Mouse (Mus musculus) midbrain, embryonic 15.5 days (tissue): ENCODE measurements at regions not wholly inside any gene's neighbourhood (a gene's known extent, or its start where the extent isn't known, plus 50 kb on each side); places are given as distances from the start of the nearest gene placed in this dataset.

Source experiments
- ATAC-seq: fragments of 200-750 bp; cut with Nextera tagmentation; replicated peaks from 2 replicates; pipeline ENCODE4 v1.8.0; 2017; ENCODE audit warnings: moderate TSS enrichment
- H3K27ac ChIP-seq: fragments of 300-500 bp; sonication (generic); 2 replicates; pipeline ENCODE4 v1.5.1; 2015; ENCODE audit warnings: mild to moderate bottlenecking, inconsistent platforms
- H3K27me3 ChIP-seq: fragments of 300-500 bp; sonication (generic); replicated peaks from 2 replicates; pipeline ENCODE4 v1.6.1; 2015; ENCODE audit warnings: inconsistent platforms
- H3K36me3 ChIP-seq: fragments of 300-500 bp; sonication (generic); replicated peaks from 2 replicates; pipeline ENCODE4 v1.6.1; 2015; ENCODE audit warnings: inconsistent platforms
- H3K4me1 ChIP-seq: fragments of 300-500 bp; sonication (generic); 2 replicates; pipeline ENCODE4 v1.6.1; 2015; ENCODE audit warnings: inconsistent platforms
- H3K4me2 ChIP-seq: fragments of 300-500 bp; sonication (generic); 2 replicates; pipeline ENCODE4 v1.6.1; 2015; ENCODE audit warnings: inconsistent platforms, mild to moderate bottlenecking, moderate library complexity
- H3K4me3 ChIP-seq: fragments of 300-500 bp; sonication (generic); 2 replicates; pipeline ENCODE4 v1.5.1; 2015; ENCODE audit warnings: mild to moderate bottlenecking, inconsistent platforms
- H3K9ac ChIP-seq: fragments of 300-500 bp; sonication (generic); 2 replicates; pipeline ENCODE4 v1.6.1; 2015; ENCODE audit warnings: mild to moderate bottlenecking, inconsistent platforms
- H3K9me3 ChIP-seq: fragments of 300-500 bp; sonication (generic); 2 replicates; pipeline ENCODE4 v1.6.1; 2016; ENCODE audit warnings: inconsistent platforms
- WGBS: fragments of 180-500 bp; shearing (Covaris S2); methylation state at CpG from one replicate; pipeline ENCODE4 v1.1.7; 2015; ENCODE audit warnings: mixed read lengths; 5-methylcytosine and 5-hydroxymethylcytosine counted together

- Histone ChIP-seq H3K4me2 (no peak overlapping the region), H3K27me3 (no peaks in the 10 kb centered on the region), H3K36me3 (no peaks in the 10 kb centered on the region), H3K27ac (no peak overlapping the region), H3K4me1 (no peaks in the 10 kb centered on the region), H3K9me3 (no peaks in the 10 kb centered on the region), H3K4me3 (no peak overlapping the region), H3K9ac (no peak overlapping the region)
- no peak for ATAC-seq
- 95% methylated on average over 13 of the region's 13 CpGs for WGBS
These were observed 122.5 kb upstream of the Runx1 start for GRCm38 (mm10) chr16:92948494-92948893.

- ATAC-seq = no peak
- Histone ChIP-seq H3K27ac (no peak overlapping the region), H3K4me3 (no peak overlapping the region), H3K9me3 (no peaks in the 10 kb centered on the region), H3K4me2 (no peak overlapping the region), H3K36me3 (no peaks in the 10 kb centered on the region), H3K27me3 (no peaks in the 10 kb centered on the region), H3K9ac (no peak overlapping the region), H3K4me1 (no peaks in the 10 kb centered on the region)
- 80% methylated on average over 4 of the region's 4 CpGs for WGBS
These were observed 120.6 kb upstream of the Runx1 start for GRCm38 (mm10) chr16:92946554-92946953.

GRCm38 (mm10) chr16:92943901-92944300, 118.0 kb upstream of the Runx1 start:
- no peaks in the 10 kb centered on the region for H3K4me1 ChIP-seq
- no peak overlapping the region for H3K9ac ChIP-seq
- no peak overlapping the region for H3K4me2 ChIP-seq
- no peak overlapping the region for H3K4me3 ChIP-seq
- H3K9me3 ChIP-seq = no peaks in the 10 kb centered on the region
- no peaks in the 10 kb centered on the region for H3K36me3 ChIP-seq
- no peak for ATAC-seq
- 67% methylated on average over 2 of the region's 2 CpGs for WGBS
- H3K27ac ChIP-seq = no peak overlapping the region
- H3K27me3 ChIP-seq = no peaks in the 10 kb centered on the region

- 60% methylated on average over 8 of the region's 8 CpGs for WGBS
- H3K4me2 ChIP-seq = no peak overlapping the region
- H3K27me3 ChIP-seq = no peaks in the 10 kb centered on the region
- no peak overlapping the region for H3K9ac ChIP-seq
- H3K9me3 ChIP-seq = no peaks in the 10 kb centered on the region
- H3K4me1 ChIP-seq = no peaks in the 10 kb centered on the region
- ATAC-seq = no peak
- H3K36me3 ChIP-seq = no peaks in the 10 kb centered on the region
- H3K27ac ChIP-seq = no peak overlapping the region
- no peak overlapping the region for H3K4me3 ChIP-seq
These were observed 113.7 kb upstream of the Runx1 start for GRCm38 (mm10) chr16:92939618-92940017.

- Histone ChIP-seq H3K4me2 (no peak overlapping the region), H3K9ac (no peak overlapping the region), H3K27ac (no peak overlapping the region), H3K4me3 (no peak overlapping the region), H3K4me1 (no peaks in the 10 kb centered on the region), H3K27me3 (no peaks in the 10 kb centered on the region), H3K36me3 (no peaks in the 10 kb centered on the region), H3K9me3 (no peaks in the 10 kb centered on the region)
- ATAC-seq = no peak
- 79% methylated on average over 2 of the region's 2 CpGs for WGBS
These were observed 110.0 kb upstream of the Runx1 start for GRCm38 (mm10) chr16:92935848-92936535.

GRCm38 (mm10) chr16:92930103-92930502, 104.2 kb upstream of the Runx1 start:
- no peaks in the 10 kb centered on the region for H3K36me3 ChIP-seq
- ATAC-seq = no peak
- no peaks in the 10 kb centered on the region for H3K9me3 ChIP-seq
- H3K4me3 ChIP-seq = no peak overlapping the region
- no peak overlapping the region for H3K27ac ChIP-seq
- H3K27me3 ChIP-seq = no peaks in the 10 kb centered on the region
- no peak overlapping the region for H3K9ac ChIP-seq
- no peaks in the 10 kb centered on the region for H3K4me1 ChIP-seq
- 90% methylated on average over 4 of the region's 4 CpGs for WGBS
- no peak overlapping the region for H3K4me2 ChIP-seq

- Histone ChIP-seq H3K4me1 (no peaks in the 10 kb centered on the region), H3K4me2 (no peak overlapping the region), H3K27me3 (no peaks in the 10 kb centered on the region), H3K9ac (no peak overlapping the region), H3K27ac (no peak overlapping the region), H3K9me3 (no peaks in the 10 kb centered on the region), H3K4me3 (no peak overlapping the region), H3K36me3 (no peaks in the 10 kb centered on the region)
- no peak for ATAC-seq
- WGBS = 74% methylated on average over 7 of the region's 7 CpGs
These were observed 102.3 kb upstream of the Runx1 start for GRCm38 (mm10) chr16:92928201-92928600.

GRCm38 (mm10) chr16:92927662-92928061, 101.7 kb upstream of the Runx1 start:
- Histone ChIP-seq H3K27ac (no peak overlapping the region), H3K4me3 (no peak overlapping the region), H3K36me3 (no peaks in the 10 kb centered on the region), H3K9me3 (no peaks in the 10 kb centered on the region), H3K9ac (no peak overlapping the region), H3K4me2 (no peak overlapping the region), H3K27me3 (no peaks in the 10 kb centered on the region), H3K4me1 (no peaks in the 10 kb centered on the region)
- no peak for ATAC-seq
- WGBS = 47% methylated on average over 2 of the region's 2 CpGs

- H3K4me3 ChIP-seq = no peak overlapping the region
- no peaks in the 10 kb centered on the region for H3K4me1 ChIP-seq
- H3K4me2 ChIP-seq = no peak overlapping the region
- no peaks in the 10 kb centered on the region for H3K36me3 ChIP-seq
- 89% methylated on average over 5 of the region's 5 CpGs for WGBS
- no peaks in the 10 kb centered on the region for H3K9me3 ChIP-seq
- no peak overlapping the region for H3K27ac ChIP-seq
- no peak for ATAC-seq
- no peak overlapping the region for H3K9ac ChIP-seq
- no peaks in the 10 kb centered on the region for H3K27me3 ChIP-seq
These were observed 100.9 kb upstream of the Runx1 start for GRCm38 (mm10) chr16:92926853-92927252.

GRCm38 (mm10) chr16:92920947-92921346, 95.0 kb upstream of the Runx1 start:
- WGBS = 87% methylated on average over 4 of the region's 4 CpGs
- Histone ChIP-seq H3K4me1 (no peaks in the 10 kb centered on the region), H3K9ac (no peak overlapping the region), H3K4me2 (no peak overlapping the region), H3K9me3 (no peaks in the 10 kb centered on the region), H3K4me3 (no peak overlapping the region), H3K27me3 (no peaks in the 10 kb centered on the region), H3K36me3 (no peaks in the 10 kb centered on the region), H3K27ac (no peak overlapping the region)
- no peak for ATAC-seq

GRCm38 (mm10) chr16:92917356-92917755, 91.4 kb upstream of the Runx1 start:
- ATAC-seq = no peak
- Histone ChIP-seq H3K27ac (no peak overlapping the region), H3K9ac (no peak overlapping the region), H3K36me3 (no peaks in the 10 kb centered on the region), H3K27me3 (no peaks in the 10 kb centered on the region), H3K4me1 (no peaks in the 10 kb centered on the region), H3K9me3 (no peaks in the 10 kb centered on the region), H3K4me3 (no peak overlapping the region), H3K4me2 (no peak overlapping the region)
- 94% methylated on average over 2 of the region's 2 CpGs for WGBS

GRCm38 (mm10) chr16:92915651-92916050, 89.7 kb upstream of the Runx1 start:
- Histone ChIP-seq H3K4me2 (no peak overlapping the region), H3K27me3 (no peaks in the 10 kb centered on the region), H3K9me3 (no peaks in the 10 kb centered on the region), H3K9ac (no peak overlapping the region), H3K27ac (no peak overlapping the region), H3K4me1 (no peaks in the 10 kb centered on the region), H3K4me3 (no peak overlapping the region), H3K36me3 (no peaks in the 10 kb centered on the region)
- ATAC-seq = no peak
- 79% methylated on average over 6 of the region's 6 CpGs for WGBS

GRCm38 (mm10) chr16:92906873-92907272, 80.9 kb upstream of the Runx1 start:
- no peaks in the 10 kb centered on the region for H3K4me1 ChIP-seq

More at GRCm38 (mm10) chr16:92906873-92907272, 80.9 kb upstream of the Runx1 start:
- Histone ChIP-seq H3K9ac (no peak overlapping the region), H3K4me2 (no peak overlapping the region), H3K36me3 (no peaks in the 10 kb centered on the region), H3K27me3 (no peaks in the 10 kb centered on the region), H3K27ac (no peak overlapping the region), H3K9me3 (no peaks in the 10 kb centered on the region), H3K4me3 (no peak overlapping the region)
- no peak for ATAC-seq
- 91% methylated on average over 4 of the region's 4 CpGs for WGBS
